Mouse (Mus musculus) limb, embryonic 12.5 days (tissue): ENCODE data around the gene Cd80. TPM values are rescaled to one million over a fixed set of nuclear protein-coding genes. Genes with fewer than 3 reads are reported as not detected.

Experiments
- ATAC-seq: fragments of 200-750 bp; cut with Nextera tagmentation; 2 replicates; pipeline ENCODE4 v1.8.0; 2017; ENCODE audit warnings: low read depth, moderate TSS enrichment; ENCODE audit not compliant: insufficient number of reproducible peaks, insufficient read depth, low FRiP score, low TSS enrichment
- H3K27ac ChIP-seq: fragments of 300-500 bp; sonication (generic); 2 replicates; pipeline ENCODE4 v1.5.1; 2016; ENCODE audit warnings: mild to moderate bottlenecking, moderate library complexity
- H3K27me3 ChIP-seq: fragments of 300-500 bp; sonication (generic); 2 replicates; pipeline ENCODE4 v1.6.1; 2016; ENCODE audit warnings: mild to moderate bottlenecking, moderate library complexity
- H3K36me3 ChIP-seq: fragments of 300-500 bp; sonication (generic); 2 replicates; pipeline ENCODE4 v1.6.1; 2016; ENCODE audit warnings: mild to moderate bottlenecking, moderate library complexity
- H3K4me1 ChIP-seq: fragments of 300-500 bp; sonication (generic); replicated peaks from 2 replicates; pipeline ENCODE4 v1.6.1; 2016
- H3K4me2 ChIP-seq: fragments of 300-500 bp; sonication (generic); 2 replicates; pipeline ENCODE4 v1.6.1; 2016; ENCODE audit warnings: mild to moderate bottlenecking, moderate library complexity
- H3K4me3 ChIP-seq: fragments of 300-500 bp; sonication (generic); replicated peaks from 2 replicates; pipeline ENCODE4 v1.5.1; 2016; ENCODE audit warnings: mild to moderate bottlenecking
- H3K9ac ChIP-seq: fragments of 300-500 bp; sonication (generic); replicated peaks from 2 replicates; pipeline ENCODE4 v1.6.1; 2016; ENCODE audit warnings: mild to moderate bottlenecking, moderate library complexity
- H3K9me3 ChIP-seq: fragments of 300-500 bp; sonication (generic); 2 replicates; pipeline ENCODE4 v1.6.1; 2016; ENCODE audit warnings: mild to moderate bottlenecking, moderate library complexity
- WGBS: fragments of 180-500 bp; shearing (Covaris S2); methylation state at CpG from one replicate; pipeline ENCODE4 v1.1.7; 2016; 5-methylcytosine and 5-hydroxymethylcytosine counted together
- polyA plus RNA-seq: library from polyadenylated mRNA; unstranded; fragments of >200 nt; fragmentation: Nextera tagmentation; extraction: Ambion mirVana; gene quantifications from 2 replicates; pipeline ENCODE4 v1.2.1, GENCODE M21; 2016

Cd80 gene
- polyA plus RNA-seq, 1 experiment from 2014 or later, result 0.41 TPM

DNA sequence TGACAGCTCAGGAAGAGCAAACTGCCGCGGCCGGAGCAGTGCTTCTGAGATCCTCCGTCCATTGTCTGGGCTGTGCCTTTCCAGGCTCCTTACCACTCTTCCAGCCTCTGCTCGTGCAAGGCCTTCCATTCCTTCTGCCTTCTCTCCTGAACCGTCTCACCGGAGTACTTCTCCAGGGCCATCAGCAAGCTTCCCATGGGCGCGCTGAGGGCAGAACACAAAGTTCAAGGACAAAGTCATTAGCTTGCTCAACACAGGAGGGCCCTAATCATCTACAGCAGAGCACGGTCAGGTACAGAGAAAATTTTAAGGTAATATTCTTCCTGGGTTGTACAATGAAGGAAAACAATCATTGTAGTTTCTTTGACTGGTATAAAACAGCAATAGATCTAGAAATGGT is 47.1 kb downstream of the Cd80 start:
- H3K9ac ChIP-seq, result no peak overlapping the region
- H3K27ac ChIP-seq, result no peak overlapping the region
- no peaks in the 10 kb centered on the region for H3K9me3 ChIP-seq
- ATAC-seq, result no peak
- H3K4me2 ChIP-seq, result no peak overlapping the region
- H3K36me3 ChIP-seq, result peaks cover 88% of the 10 kb centered on the region
- H3K4me3 ChIP-seq, result no peak overlapping the region
- no peaks in the 10 kb centered on the region for H3K4me1 ChIP-seq
- WGBS, result 92% methylated on average over 10 of the region's 10 CpGs
- H3K27me3 ChIP-seq, result no peaks in the 10 kb centered on the region

DNA sequence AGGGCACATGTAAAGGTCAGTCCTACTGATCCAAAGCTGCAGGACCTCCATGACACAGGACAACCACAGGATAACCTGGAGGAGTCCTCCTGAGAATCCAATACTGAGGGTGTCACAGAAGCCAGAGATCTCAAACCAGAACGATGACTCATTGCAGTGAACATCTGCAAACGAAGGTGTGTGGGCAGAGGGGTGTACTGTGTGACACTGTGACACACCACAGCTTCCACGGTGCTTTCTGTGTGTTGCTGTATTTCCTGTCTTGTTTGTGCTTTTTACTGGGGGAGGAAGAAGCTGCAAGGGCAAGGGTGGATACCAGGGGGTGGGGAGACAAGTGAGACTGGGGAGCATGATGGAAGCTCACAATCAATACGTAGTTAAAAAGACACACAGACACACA is 48.2 kb downstream of the Cd80 start:
- H3K4me2 ChIP-seq, result no peak overlapping the region
- H3K27me3 ChIP-seq, result no peaks in the 10 kb centered on the region
- no peak overlapping the region for H3K4me3 ChIP-seq
- H3K9me3 ChIP-seq, result no peaks in the 10 kb centered on the region
- no peak overlapping the region for H3K9ac ChIP-seq
- WGBS, result 94% methylated on average over 4 of the region's 4 CpGs
- H3K4me1 ChIP-seq, result no peaks in the 10 kb centered on the region
- peaks cover 89% of the 10 kb centered on the region for H3K36me3 ChIP-seq
- no peak overlapping the region for H3K27ac ChIP-seq
- ATAC-seq, result no peak

DNA sequence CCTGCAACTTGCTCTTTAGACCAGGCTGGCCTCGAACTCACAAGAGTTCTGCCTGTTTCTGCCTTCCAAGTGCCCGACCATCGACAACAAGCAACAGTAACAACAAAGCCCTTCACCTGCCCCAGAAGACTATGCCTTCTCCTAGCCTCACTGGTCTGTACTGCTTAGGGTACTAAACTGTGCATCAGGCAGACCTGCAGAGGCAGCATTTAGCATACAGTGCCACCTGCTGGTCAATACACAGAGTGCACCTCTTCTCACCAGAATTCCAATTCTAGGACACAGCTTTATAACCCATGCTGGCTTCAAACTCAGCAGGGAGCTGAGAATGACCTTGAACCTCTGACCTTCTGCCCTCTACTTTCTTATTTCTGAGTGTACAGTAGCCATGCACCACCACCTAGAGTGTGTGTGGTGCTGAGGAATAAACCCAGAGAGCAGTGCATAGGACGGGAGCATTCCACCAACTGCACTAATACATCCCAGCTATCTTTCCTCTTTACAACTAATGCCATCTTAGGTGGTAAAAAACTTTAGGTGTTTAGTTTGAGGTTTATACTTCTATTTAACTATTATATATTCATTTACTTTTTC is 50.8 kb downstream of the Cd80 start:
- H3K27ac ChIP-seq, result no peak overlapping the region
- H3K36me3 ChIP-seq, result peaks cover 81% of the 10 kb centered on the region
- H3K27me3 ChIP-seq, result no peaks in the 10 kb centered on the region
- H3K4me2 ChIP-seq, result no peak overlapping the region
- H3K9me3 ChIP-seq, result no peaks in the 10 kb centered on the region
- WGBS, result 83% methylated on average over 4 of the region's 4 CpGs
- no peak overlapping the region for H3K4me3 ChIP-seq
- H3K4me1 ChIP-seq, result no peaks in the 10 kb centered on the region
- ATAC-seq, result peak; percentile 82
- H3K9ac ChIP-seq, result no peak overlapping the region

DNA sequence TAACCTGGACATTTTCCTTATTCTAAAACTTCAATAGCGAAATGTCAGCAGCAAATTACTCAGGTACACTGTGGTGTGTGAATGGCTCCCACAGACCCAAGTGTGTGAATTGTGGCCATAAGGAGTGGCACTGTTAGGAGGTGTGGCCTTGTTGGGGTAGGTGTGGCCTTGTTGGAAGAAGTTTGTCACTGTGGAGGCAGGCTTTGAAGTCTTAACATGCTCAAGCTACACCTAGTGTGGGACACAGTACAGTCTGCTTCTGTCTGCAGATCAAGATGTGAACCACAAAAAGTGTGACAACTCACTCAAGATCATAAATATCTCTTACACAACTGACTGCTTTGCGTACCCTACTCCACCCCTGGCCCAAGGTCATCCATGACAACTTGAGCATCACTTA is 55.5 kb downstream of the Cd80 start:
- 92% methylated on average over 2 of the region's 2 CpGs for WGBS
- Histone ChIP-seq H3K4me2 (no peak overlapping the region), H3K27me3 (no peaks in the 10 kb centered on the region), H3K4me3 (no peak overlapping the region), H3K27ac (no peak overlapping the region), H3K9me3 (no peaks in the 10 kb centered on the region), H3K4me1 (no peaks in the 10 kb centered on the region), H3K36me3 (peaks cover 75% of the 10 kb centered on the region), H3K9ac (no peak overlapping the region)
- no peak for ATAC-seq

DNA sequence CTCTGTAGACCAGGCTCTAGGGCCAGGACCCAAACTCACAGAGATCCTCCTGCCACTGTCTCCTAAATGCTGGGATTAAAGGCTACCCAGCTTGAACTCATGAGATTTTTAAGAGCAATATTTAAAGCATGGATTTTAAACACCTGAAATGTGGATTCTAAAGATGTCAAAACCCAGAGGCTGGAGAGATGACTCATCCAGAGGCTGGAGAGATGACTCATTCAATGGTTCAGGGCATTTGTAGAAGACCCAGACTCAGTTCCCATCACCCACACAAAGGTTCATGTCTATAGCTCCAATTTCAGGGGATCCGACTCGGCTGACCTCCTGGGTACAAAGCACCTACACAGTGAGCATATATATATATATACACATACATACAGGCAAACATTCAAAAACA is 63.8 kb downstream of the Cd80 start:
- no peak overlapping the region for H3K4me2 ChIP-seq
- no peak for ATAC-seq
- WGBS, result 91% methylated on average over 2 of the region's 2 CpGs

DNA sequence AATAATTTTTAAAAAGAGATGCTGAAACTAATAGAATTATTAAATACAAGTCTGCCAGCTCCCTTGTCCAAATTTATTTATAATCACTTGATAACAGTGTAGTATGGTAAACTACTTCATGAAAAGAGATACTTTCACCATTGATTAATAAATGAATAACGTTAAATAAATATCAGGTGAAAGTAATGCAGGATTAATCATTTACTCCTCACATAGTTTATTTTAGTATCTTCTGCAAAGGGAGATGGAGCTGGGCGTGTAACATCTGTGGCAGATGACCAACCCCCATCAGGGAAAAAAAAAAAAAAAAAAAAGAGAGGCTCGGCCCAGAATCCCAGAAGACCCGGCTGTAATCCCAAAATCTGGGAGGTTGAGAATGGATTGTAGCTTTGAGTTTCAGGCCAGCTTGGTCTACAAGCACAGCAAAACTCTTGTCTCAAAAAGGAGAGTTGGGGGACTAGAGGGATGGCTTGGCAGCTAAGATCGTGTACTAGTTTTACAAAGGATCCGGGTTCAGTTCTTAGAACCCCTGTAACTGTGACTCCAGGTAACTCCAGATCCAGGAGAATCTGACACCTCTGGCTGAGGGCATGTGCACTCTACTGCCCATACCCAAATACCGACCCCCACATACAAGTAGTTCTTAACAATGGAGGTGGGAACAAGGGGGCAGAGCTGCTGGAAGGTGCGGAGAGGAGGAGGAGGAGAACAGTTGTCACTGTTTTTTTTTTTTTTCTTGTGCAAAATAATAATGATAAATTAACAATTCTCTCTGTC is 66.0 kb downstream of the Cd80 start:
- no peaks in the 10 kb centered on the region for H3K27me3 ChIP-seq
- H3K4me2 ChIP-seq, result peak overlapping the region; percentile 62
- peak overlapping the region; percentile 94 for H3K4me3 ChIP-seq
- no peak for ATAC-seq
- peak overlapping the region; percentile 38; the same call in 1 of the 2 replicates for H3K9ac ChIP-seq
- H3K9me3 ChIP-seq, result no peaks in the 10 kb centered on the region
- H3K36me3 ChIP-seq, result peaks cover 45% of the 10 kb centered on the region
- 38% methylated on average over 8 of the region's 8 CpGs for WGBS
- H3K27ac ChIP-seq, result no peak overlapping the region
- H3K4me1 ChIP-seq, result peaks cover 11% of the 10 kb centered on the region; the same call in 1 of the 2 replicates

More for the DNA sequence above, 63.8 kb downstream of the Cd80 start:
- Histone ChIP-seq H3K4me3 (no peak overlapping the region), H3K9me3 (no peaks in the 10 kb centered on the region), H3K4me1 (peaks cover 11% of the 10 kb centered on the region; the same call in 1 of the 2 replicates), H3K36me3 (peaks cover 43% of the 10 kb centered on the region), H3K27ac (no peak overlapping the region), H3K9ac (no peak overlapping the region), H3K27me3 (no peaks in the 10 kb centered on the region)

DNA sequence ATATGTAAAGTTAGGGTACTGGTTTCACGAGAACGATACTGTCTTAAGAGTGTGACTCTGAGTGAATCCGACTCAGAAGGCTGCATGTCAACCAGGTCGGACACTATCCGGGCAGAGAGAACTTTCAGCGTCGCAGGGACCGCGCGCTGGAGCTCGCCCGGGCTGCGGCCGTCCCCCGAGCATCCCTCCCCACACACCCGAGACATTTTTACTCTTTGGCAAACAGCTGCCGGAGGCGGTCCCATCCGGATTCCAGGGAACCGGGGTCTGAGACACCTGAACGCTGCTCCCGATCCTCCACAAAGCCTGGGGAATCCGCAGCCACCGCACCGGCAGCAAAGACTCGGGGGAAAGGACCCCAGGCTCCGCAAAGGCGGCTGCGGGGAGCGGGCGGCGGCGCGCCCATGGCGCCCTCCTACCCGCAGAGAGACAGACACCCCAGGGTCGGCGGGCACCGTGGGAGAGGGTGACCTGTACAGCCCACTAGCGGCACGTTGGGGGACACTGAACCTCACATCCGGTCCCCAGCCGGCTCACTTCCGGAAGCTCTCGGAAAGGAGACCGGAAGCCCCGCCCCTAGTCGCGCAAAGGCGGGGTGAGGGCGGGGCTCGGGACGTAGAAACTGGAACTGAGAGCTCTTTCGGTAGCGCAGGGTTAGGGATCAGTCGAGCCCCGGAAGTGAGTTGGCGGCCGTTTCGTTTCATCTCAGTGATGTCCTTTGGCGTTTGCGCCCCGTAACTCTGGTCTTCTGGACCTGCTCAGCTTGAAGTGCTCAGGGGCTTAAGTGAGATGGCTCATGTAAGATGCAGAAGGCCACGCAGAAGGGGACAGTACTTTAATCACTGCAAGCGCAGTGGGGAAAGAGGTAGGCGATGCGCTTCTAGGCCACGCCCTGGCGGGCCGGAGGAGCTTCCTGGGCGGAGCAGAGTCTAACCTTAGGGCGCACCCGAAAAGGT is 67.0 kb downstream of the Cd80 start, which contains the start of gene Timmdc1:
Gene Timmdc1, minus strand, starts transcription at position 535 of the 956 bp plus-strand sequence.
- Histone ChIP-seq H3K27ac (peak within 1 kb of the TSS; percentile 92), H3K4me1 (peaks cover 11% of the 10 kb centered on the region; the same call in 1 of the 2 replicates), H3K4me3 (peak within 1 kb of the TSS; percentile 94), H3K36me3 (peaks cover 45% of the 10 kb centered on the region), H3K9ac (peak within 1 kb of the TSS; percentile 87), H3K4me2 (peak within 1 kb of the TSS; percentile 62), H3K27me3 (no peaks in the 10 kb centered on the region), H3K9me3 (no peaks in the 10 kb centered on the region)
- peak; percentile 97 for ATAC-seq
- under 1% methylated on average over 73 of the region's 73 CpGs for WGBS

DNA sequence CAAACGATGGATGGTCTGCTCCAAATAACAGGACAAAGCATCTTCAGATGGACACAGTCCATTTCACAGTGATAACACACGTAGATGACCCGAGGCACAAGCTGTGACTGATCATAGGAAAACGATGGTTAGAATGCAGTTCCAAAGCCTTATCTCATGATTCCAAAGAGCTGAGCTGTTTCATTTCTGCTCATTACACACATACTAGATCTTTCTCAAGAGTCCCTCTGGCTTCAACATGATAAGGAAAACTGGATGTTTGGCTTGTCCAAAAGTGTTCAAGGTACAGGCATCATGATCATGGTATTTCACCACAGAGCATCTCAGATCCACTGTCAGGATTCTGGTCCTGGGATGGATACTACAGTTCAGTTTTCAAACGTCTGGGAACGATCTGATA is 70.9 kb downstream of the Cd80 start:
- no peaks in the 10 kb centered on the region for H3K9me3 ChIP-seq
- no peak overlapping the region for H3K4me3 ChIP-seq
- H3K4me2 ChIP-seq, result no peak overlapping the region
- ATAC-seq, result no peak
- WGBS, result 89% methylated on average over 6 of the region's 6 CpGs
- peaks cover 11% of the 10 kb centered on the region; the same call in 1 of the 2 replicates for H3K4me1 ChIP-seq
- H3K27ac ChIP-seq, result no peak overlapping the region
- H3K9ac ChIP-seq, result no peak overlapping the region
- H3K36me3 ChIP-seq, result peaks cover 70% of the 10 kb centered on the region
- no peaks in the 10 kb centered on the region for H3K27me3 ChIP-seq

DNA sequence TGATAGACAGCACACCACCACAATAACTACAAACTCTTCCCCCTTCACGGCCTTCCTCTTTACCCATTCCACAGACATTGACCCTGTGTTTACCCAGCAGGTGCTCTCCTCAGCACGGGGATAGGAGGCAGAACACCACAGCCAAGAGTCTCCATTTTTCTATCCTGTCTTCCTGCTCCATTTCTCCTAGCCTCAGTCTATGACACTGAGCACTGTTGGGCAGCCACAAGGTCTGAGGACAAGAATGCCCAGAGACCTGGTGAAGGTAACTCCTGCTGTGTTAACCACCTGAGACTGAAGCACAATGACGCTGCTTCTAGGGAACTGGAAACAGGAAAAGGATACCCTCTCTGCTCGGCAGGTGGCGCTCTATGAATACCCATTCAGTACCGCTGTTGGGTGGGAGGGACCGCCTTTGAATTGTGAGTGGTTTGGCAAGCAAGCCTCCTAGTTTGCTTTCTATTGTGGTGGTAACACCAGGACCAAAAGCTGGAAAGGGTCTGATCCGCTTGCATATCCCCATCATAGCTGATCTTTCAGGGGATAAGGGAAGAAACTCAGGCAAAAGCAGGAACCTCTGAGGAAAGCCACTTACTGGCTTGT is 81.3 kb downstream of the Cd80 start:
- H3K9ac ChIP-seq, result no peak overlapping the region
- H3K9me3 ChIP-seq, result no peaks in the 10 kb centered on the region
- H3K4me3 ChIP-seq, result no peak overlapping the region
- H3K27me3 ChIP-seq, result no peaks in the 10 kb centered on the region
- WGBS, result 51% methylated on average over 8 of the region's 8 CpGs
- no peak overlapping the region for H3K27ac ChIP-seq
- H3K4me2 ChIP-seq, result no peak overlapping the region
- peaks cover 96% of the 10 kb centered on the region for H3K36me3 ChIP-seq
- H3K4me1 ChIP-seq, result no peaks in the 10 kb centered on the region
- ATAC-seq, result no peak

DNA sequence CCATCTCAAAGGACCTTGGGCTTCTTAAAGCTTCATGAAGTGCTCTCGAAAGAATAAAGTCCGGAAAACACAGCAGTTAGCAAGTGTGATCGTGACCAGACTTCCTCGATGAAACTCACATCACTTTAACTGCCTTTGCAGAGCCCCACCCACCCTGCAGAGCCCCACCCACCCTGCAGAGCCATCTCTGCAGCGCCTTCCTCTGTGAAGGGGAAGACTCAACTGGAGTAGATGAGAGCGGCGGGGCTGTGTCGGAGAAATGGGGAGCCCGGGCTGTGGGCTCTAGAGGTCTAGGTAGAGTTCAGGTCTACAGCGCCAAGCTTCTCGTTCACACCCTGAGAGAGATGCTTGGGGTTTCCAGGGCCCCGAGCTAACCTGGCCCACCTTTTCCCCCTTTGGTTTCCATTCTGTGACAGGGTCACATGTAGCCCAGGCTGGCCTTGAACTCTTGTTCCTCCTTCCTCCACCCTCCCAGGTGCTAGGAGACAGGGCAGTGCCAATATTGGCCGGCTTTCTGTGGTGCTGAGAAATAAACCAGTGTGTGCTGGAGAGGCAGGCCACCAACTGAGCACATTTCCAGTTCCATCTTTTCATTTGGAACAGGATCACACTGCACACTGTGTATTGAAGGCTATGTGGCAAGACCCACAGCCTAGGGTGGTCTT is 83.5 kb downstream of the Cd80 start:
- H3K4me3 ChIP-seq, result no peak overlapping the region
- no peaks in the 10 kb centered on the region for H3K9me3 ChIP-seq
- H3K4me2 ChIP-seq, result no peak overlapping the region
- no peaks in the 10 kb centered on the region for H3K4me1 ChIP-seq
- no peaks in the 10 kb centered on the region for H3K27me3 ChIP-seq
- no peak overlapping the region for H3K27ac ChIP-seq
- H3K9ac ChIP-seq, result no peak overlapping the region
- WGBS, result 94% methylated on average over 13 of the region's 13 CpGs
- H3K36me3 ChIP-seq, result peaks cover 95% of the 10 kb centered on the region
- ATAC-seq, result no peak
